Mouse (Mus musculus) A20 (cell line): ENCODE results near the gene Foxp1.

ENCODE experiments used
- DNase-seq: peaks from one replicate; pipeline ENCODE4 v3.0.0-alpha.2; 2011; ENCODE audit warnings: low read depth, low spot score

Foxp1 gene

GRCm38 (mm10) chr6:98954439-98954838, 568.1 kb downstream of the Foxp1 start:
- no peak for DNase-seq

DNA sequence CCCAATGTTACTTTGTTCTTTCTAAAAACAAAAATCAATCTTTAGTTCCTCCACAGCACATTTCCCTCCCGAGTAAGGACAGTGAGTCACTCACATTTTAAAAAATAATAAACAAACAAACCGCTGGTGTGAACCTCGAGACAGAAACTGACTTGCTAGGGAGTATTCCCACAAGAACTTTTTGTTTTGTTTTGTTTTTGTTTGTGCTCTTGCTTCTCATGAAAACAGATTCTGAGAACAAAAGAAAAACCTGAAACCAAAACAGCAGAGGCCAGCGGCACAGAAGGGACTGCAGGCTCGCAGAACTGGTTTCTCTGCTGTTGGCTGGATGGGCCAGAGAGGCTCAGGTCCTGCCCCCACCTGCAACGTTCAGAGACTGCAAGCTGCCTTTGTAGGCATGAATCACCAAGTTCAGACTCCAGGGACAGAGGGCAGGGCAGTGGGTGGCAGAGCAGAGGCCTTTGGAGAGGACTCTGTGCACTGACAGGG, 572.8 kb downstream of the Foxp1 start:
- no peak for DNase-seq

DNA sequence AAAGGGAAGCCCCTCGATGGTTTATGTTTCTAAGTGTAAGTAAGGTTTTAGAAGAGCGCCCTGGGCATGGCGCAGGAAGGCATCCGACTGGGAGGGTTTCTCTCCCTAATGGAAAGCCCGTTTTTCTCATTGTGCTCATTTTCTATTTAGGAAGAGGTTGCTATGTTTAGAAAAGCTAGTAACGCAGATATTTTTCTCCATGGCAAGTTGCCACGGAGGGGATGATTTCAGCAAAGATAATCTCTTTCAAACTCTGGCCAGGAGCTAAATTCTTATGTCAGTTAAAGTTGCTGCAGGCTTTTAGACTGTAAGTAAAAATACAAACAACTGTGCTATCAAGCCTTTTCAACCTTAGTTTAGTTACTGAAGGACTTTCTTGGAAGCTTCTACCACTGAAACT, 573.2 kb downstream of the Foxp1 start:
- DNase-seq: no peak

DNA sequence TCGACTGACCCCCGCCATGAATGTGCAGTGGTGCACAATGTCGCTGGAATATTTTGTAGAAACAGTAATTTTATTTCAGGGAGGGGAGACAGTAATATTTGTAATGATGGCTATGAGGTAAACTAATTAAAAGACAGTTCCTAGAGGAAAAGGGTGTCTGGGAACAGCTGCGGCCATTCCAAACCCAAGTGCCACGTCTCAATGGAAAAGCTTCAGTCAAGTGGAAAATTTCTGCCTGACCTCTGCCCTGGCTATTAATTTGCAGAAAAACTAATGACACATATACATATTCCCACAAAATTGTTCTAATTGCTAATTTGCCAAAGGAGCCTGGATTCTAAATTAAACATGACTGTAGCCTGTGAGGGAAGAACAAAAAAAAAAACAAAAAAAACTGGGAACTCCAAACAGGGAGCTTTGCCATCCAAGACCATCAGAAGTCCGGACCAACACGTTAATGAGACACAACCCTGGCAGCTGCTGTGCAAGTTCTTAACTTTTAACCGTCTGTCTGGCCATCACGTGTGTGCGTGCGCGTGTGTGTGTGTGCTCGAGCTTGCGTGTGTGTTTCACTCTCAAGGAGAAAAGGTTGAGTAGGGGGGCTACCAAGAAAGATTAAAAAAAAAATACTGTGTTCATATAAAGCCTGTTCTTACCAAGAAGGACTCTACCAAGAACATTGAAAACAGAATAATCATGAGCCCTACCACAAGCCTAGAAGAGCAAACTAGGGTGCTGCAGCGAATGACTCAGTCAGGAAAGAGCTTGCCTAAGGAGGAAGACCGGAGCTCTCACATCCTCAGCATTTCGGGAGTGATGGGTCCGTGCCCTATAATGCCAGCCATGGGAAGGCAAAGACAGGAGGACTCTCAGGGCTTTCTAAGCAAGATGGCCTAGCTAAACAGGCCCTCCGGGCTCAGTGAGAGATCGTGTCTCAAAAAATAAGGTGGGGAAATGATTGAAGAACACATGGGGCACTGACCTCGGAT, 574.1 kb downstream of the Foxp1 start:
- no peak for DNase-seq

DNA sequence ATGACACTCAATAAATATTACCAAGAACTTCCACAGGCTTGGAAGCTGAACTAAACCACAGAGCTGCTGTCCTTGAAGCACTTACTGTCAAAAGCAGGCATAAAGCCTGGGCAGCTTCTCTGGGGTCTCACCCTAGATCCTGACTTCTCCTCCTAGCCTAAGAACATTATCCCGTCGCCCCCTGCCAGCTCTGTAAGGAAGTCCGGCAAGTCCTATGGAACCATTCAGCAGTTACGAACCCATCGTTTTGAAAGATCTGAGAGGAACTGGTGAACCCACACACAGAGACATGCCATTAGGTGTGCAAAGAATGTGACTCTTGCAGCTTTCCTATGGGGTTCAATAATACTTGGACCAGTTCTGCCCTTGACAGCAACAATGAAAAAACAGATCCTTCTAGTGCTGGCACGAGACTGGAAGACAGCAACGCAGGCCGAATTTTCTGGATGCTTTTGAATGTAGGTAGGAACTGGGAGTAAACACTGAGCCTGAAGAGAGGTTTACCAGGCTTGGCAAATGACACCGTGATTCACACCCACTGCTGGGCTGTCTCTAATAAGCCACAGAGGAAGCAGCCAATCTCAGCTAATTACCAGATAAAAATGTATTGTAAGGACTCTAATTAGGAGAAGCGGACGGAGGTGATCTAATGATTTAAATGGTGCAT, 574.9 kb downstream of the Foxp1 start:
- DNase-seq: no peak

DNA sequence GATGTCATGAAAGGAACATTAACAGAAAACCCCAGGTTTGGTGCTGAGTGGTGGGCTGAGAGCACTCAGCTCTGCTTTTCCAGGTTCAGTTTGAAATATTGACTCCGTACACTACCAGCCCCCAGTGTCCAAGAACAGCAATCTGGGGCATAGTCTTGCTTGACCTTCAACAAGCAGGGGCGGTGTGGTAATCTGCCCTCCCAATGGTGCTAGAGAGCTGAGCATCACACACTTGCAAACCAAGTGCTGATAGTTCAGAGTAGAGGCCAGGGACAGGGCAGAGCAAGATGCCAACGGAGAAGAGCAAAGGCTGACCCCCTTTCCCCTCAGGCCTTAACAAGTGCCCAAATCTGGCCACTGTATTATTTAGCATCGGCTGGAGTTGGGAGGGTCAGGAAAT, 575.8 kb downstream of the Foxp1 start:
- DNase-seq: no peak

- DNase-seq: no peak
These were observed 576.8 kb downstream of the Foxp1 start for GRCm38 (mm10) chr6:98945496-98946412.

- no peak for DNase-seq
These were observed 584.2 kb downstream of the Foxp1 start for GRCm38 (mm10) chr6:98938348-98938747.

GRCm38 (mm10) chr6:98937513-98937912, 585.0 kb downstream of the Foxp1 start:
- no peak for DNase-seq

GRCm38 (mm10) chr6:98936377-98936776, 586.1 kb downstream of the Foxp1 start:
- no peak for DNase-seq

GRCm38 (mm10) chr6:98935169-98935568, 587.4 kb downstream of the Foxp1 start:
- no peak for DNase-seq

- no peak for DNase-seq
These were observed 588.1 kb downstream of the Foxp1 start for GRCm38 (mm10) chr6:98934381-98934780.

- DNase-seq: peak; percentile 62
These were observed 589.3 kb downstream of the Foxp1 start for GRCm38 (mm10) chr6:98933135-98933724.

- no peak for DNase-seq
These were observed 590.5 kb downstream of the Foxp1 start for GRCm38 (mm10) chr6:98931881-98932540.

DNA sequence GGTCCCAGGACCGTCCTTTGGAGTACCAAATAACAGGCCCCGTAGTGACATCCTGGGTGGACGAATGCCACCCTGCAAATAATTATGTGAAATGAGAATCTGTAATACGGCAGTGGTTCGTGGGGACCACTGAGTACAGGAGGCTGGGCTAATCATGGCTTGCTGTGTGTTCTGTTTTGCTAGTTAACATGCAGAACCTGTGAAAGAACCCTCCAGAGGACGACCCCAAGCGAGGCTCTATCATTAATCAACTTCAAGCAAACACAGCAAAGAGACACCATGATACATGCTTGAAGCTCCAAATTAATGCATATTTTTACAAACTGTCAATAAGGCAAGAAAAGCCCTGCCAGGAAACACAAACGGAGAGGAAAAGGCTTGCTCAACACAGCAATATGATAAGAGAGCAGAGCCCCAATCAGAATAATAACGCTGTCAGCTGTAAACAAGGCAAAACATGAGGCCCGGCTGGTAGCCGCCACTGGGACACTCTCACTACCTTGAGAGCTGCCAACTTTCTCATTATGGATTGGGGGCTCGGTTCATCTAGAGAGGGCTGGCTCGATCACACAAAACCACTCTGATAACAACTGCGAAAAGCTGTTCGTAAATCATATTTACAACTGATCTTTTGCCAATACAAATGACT, 591.7 kb downstream of the Foxp1 start:
- no peak for DNase-seq

- DNase-seq: no peak
These were observed 594.2 kb downstream of the Foxp1 start for GRCm38 (mm10) chr6:98928365-98928764.

DNA sequence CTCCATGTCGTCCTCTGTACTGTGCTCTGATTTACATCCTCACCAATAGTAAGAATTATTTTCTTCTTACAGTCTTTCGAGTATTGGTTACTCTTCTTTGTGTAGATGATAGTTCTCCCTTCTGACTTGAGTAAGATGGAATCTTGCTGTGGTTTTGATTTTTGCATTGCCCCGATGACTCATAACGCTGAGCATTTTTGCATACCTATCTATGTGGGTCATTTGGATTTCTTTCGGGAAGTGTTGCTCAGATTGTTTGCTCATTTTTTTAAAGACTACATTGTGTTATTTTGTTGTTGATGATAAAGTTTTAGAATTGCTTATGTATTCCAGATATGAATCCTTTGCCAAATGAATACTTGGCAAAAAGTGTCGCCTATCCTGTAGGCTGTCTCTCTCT, 621.3 kb downstream of the Foxp1 start:
- DNase-seq: peak; percentile 25

- DNase-seq: no peak
These were observed 644.3 kb downstream of the Foxp1 start for GRCm38 (mm10) chr6:98878208-98878607.

- no peak for DNase-seq
These were observed 646.1 kb downstream of the Foxp1 start for GRCm38 (mm10) chr6:98876401-98876800.
